Mouse (Mus musculus) cerebellum, adult 11 months (tissue): Measurements from ENCODE around the gene Zfp628.
A peak's percentile ranks its signal among the peaks of the same experiment; 100 is the strongest.

Source experiments
- DNase-seq: peaks from one replicate; pipeline ENCODE4 v3.0.0; 2022

The Zfp628 gene

GRCm38 (mm10) chr7:4943223-4943815 is 28.3 kb downstream of the Zfp628 start:
- peak; percentile 96 for DNase-seq

GRCm38 (mm10) chr7:4947855-4948254 is 32.8 kb downstream of the Zfp628 start:
- DNase-seq = no peak

- DNase-seq = no peak
Measured at GRCm38 (mm10) chr7:4948386-4948785, 33.4 kb downstream of the Zfp628 start.

GRCm38 (mm10) chr7:4950561-4951342 is 35.7 kb downstream of the Zfp628 start:
- no peak for DNase-seq

- no peak for DNase-seq
Measured at GRCm38 (mm10) chr7:4953815-4954445, 38.9 kb downstream of the Zfp628 start.

- DNase-seq = no peak
Measured at GRCm38 (mm10) chr7:4957361-4957760, 42.3 kb downstream of the Zfp628 start.

GRCm38 (mm10) chr7:4963527-4963926 is 48.5 kb downstream of the Zfp628 start:
- no peak for DNase-seq

GRCm38 (mm10) chr7:4964272-4964671 is 49.3 kb downstream of the Zfp628 start, which contains the start of gene Sbk2:
Gene Sbk2 (minus strand): TSS chr7:4964406.
- peak; percentile 43 for DNase-seq

- no peak for DNase-seq
Measured at GRCm38 (mm10) chr7:4964988-4965387, 50.0 kb downstream of the Zfp628 start.

- DNase-seq = no peak
Measured at GRCm38 (mm10) chr7:4971068-4971467, 56.1 kb downstream of the Zfp628 start, which contains the start of gene Sbk3. Gene Sbk3 (minus strand): TSS chr7:4971168.
